Mouse (Mus musculus): ENCODE results near the gene Lonp1.

- TF ChIP-seq CTCF (IDR thresholded peaks at IDR 0.05; ENCODE audit: borderline replicate concordance, control insufficient read depth, extremely low read depth, insufficient read depth, low read length, poor library complexity): no peak
- TF ChIP-seq POLR2A (IDR thresholded peaks at IDR 0.05; ENCODE audit: control insufficient read depth, extremely low read depth, insufficient read depth, low read length, poor library complexity): no peak
These were observed 29.5 kb upstream of the Lonp1 start for GRCm38 (mm10) chr17:56656171-56656570.
